Mouse (Mus musculus) small intestine, adult 2 months (tissue): ENCODE results near the gene Fip1l1. TPM values are rescaled to one million over a fixed set of nuclear protein-coding genes. Genes with fewer than 3 reads are reported as not detected.

Experiments
- H3K27ac ChIP-seq: fragments of 200-500 bp; 2 replicates; pipeline ENCODE4 v1.5.1; 2012; ENCODE audit warnings: low read depth, low read length, control low read depth, inconsistent platforms; ENCODE audit not compliant: insufficient read depth
- H3K27me3 ChIP-seq: fragments of 200-500 bp; 2 replicates; pipeline ENCODE4 v1.6.1; 2012; ENCODE audit warnings: mild to moderate bottlenecking, moderate library complexity, low read length, inconsistent platforms; ENCODE audit not compliant: control insufficient read depth, insufficient read depth
- H3K36me3 ChIP-seq: fragments of 200-500 bp; 2 replicates; pipeline ENCODE4 v1.6.1; 2012; ENCODE audit warnings: mild to moderate bottlenecking, low read length, control low read depth, inconsistent platforms; ENCODE audit not compliant: control insufficient read depth, insufficient read depth
- H3K4me1 ChIP-seq: fragments of 200-500 bp; 2 replicates; pipeline ENCODE4 v1.6.1; 2012; ENCODE audit warnings: low read length, inconsistent platforms, mixed read lengths; ENCODE audit not compliant: control insufficient read depth, insufficient read depth, insufficient read length
- H3K4me3 ChIP-seq: fragments of 200-500 bp; 2 replicates; pipeline ENCODE4 v1.5.1; 2012; ENCODE audit warnings: low read depth, mild to moderate bottlenecking, control low read depth, inconsistent platforms, low read length, moderate library complexity
- CTCF ChIP-seq: fragments of 200-500 bp; IDR thresholded peaks from 2 replicates; pipeline ENCODE4 v1.5.1; 2012; ENCODE audit warnings: low read depth, mild to moderate bottlenecking, control low read depth, inconsistent platforms, low read length, moderate library complexity, mixed read lengths; ENCODE audit not compliant: insufficient replicate concordance, insufficient read length; ENCODE audit errors: extremely low read depth
- POLR2A ChIP-seq: fragments of 200-500 bp; IDR thresholded peaks from 2 replicates; pipeline ENCODE4 v1.6.1; 2012; ENCODE audit warnings: low read depth, mild to moderate bottlenecking, control low read depth, inconsistent platforms, low read length, moderate library complexity
- WGBS: fragments of 180-500 bp; shearing (Covaris S2); methylation state at CpG from one replicate; pipeline ENCODE4 v1.1.7; 2018; 5-methylcytosine and 5-hydroxymethylcytosine counted together
- polyA plus RNA-seq: library from polyadenylated mRNA; depleted of rRNA; stranded (reverse); fragments of >200 nt; gene quantifications from 2 replicates; pipeline ENCODE4 v1.2.3, GENCODE M21; 2012

Gene Fip1l1
- polyA plus RNA-seq, 1 experiment: 19.6 TPM

DNA sequence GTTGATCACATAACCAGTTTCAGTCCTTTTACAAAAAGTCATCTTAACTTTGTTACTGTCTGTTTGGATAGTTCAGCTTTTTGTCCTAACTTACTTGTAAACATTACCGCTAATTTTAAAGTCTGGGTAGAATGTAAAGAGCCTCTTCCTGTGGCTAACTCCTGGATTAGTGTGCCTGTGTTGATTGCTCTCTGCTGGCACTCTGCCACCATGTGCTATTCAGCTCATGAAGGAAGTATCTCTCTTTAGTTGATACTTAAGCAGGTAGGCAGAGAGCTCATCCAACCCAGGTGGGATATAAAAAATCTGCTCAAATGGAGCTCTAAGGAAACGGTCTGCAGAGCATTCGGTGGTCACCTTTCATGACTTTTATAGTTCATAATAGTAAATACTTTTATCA lies 65.9 kb downstream of the Fip1l1 start:
- no peaks in the 10 kb centered on the region for H3K4me1 ChIP-seq
- H3K36me3 ChIP-seq: peaks cover 36% of the 10 kb centered on the region
- H3K27ac ChIP-seq: no peak overlapping the region
- no peaks in the 10 kb centered on the region for H3K27me3 ChIP-seq
- no peak for TF ChIP-seq CTCF
- TF ChIP-seq POLR2A: no peak
- H3K4me3 ChIP-seq: no peak overlapping the region
- WGBS: 20% methylated on average over 3 of the region's 3 CpGs

DNA sequence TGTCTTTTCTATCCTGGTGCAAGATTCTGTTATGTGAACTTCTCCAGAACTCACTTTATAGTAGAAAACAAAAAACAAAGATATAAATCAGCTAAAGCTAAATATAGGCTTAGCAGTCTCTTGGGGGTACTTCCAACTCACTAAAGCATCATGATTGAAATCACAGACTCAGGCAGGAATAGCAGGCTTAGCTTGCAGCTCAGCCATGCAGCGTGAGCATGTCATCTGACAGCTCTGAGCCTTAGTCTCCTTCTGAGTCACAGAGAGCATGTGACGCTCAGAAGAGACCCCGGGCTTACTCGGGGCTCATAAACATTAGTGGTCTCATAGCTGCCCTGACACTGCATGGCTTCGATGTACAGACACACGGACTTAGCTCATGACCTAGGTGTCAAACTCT lies 66.7 kb downstream of the Fip1l1 start:
- no peaks in the 10 kb centered on the region for H3K4me1 ChIP-seq
- peaks cover 32% of the 10 kb centered on the region for H3K36me3 ChIP-seq
- 90% methylated on average over 6 of the region's 6 CpGs for WGBS
- H3K27me3 ChIP-seq: no peaks in the 10 kb centered on the region
- H3K4me3 ChIP-seq: no peak overlapping the region
- TF ChIP-seq POLR2A: no peak
- no peak for TF ChIP-seq CTCF
- no peak overlapping the region for H3K27ac ChIP-seq

DNA sequence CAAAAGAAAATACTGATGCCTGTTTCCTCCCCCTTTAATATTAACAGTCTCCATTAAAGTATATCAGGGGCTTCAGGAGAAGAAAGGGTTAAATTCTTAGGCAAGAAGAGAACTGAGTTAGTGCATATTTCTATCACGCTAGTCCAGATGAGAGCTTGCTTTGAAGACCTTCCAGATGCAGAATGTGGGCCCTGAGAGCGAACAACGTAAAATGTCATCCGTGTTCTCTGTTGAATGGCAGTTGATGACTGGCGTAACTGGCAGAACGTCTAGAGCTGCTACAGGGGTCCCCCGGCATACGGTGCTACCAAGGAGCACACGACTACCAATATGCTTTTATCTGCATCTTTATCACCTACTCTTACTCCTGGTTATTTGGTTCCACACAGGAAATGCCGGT lies 67.1 kb downstream of the Fip1l1 start:
- Histone ChIP-seq H3K27ac (no peak overlapping the region), H3K27me3 (no peaks in the 10 kb centered on the region), H3K36me3 (peaks cover 31% of the 10 kb centered on the region), H3K4me1 (no peaks in the 10 kb centered on the region), H3K4me3 (no peak overlapping the region)
- TF ChIP-seq CTCF (no peak), POLR2A (no peak)
- WGBS: 92% methylated on average over 10 of the region's 10 CpGs

- Histone ChIP-seq H3K4me3 (no peak overlapping the region), H3K27me3 (no peaks in the 10 kb centered on the region), H3K36me3 (peaks cover 31% of the 10 kb centered on the region), H3K4me1 (no peaks in the 10 kb centered on the region), H3K27ac (no peak overlapping the region)
- 68% methylated on average over 4 of the region's 4 CpGs for WGBS
- TF ChIP-seq CTCF (no peak), POLR2A (no peak)
Observed at GRCm38 (mm10) chr5:74603306-74603705, 68.1 kb downstream of the Fip1l1 start.

- Histone ChIP-seq H3K36me3 (peaks cover 29% of the 10 kb centered on the region), H3K27me3 (no peaks in the 10 kb centered on the region), H3K27ac (no peak overlapping the region), H3K4me1 (peaks cover 5% of the 10 kb centered on the region; the same call in 1 of the 2 replicates), H3K4me3 (no peak overlapping the region)
- WGBS: 94% methylated on average over 8 of the region's 8 CpGs
- TF ChIP-seq CTCF (no peak), POLR2A (no peak)
Observed at GRCm38 (mm10) chr5:74606213-74606612, 71.0 kb downstream of the Fip1l1 start.

DNA sequence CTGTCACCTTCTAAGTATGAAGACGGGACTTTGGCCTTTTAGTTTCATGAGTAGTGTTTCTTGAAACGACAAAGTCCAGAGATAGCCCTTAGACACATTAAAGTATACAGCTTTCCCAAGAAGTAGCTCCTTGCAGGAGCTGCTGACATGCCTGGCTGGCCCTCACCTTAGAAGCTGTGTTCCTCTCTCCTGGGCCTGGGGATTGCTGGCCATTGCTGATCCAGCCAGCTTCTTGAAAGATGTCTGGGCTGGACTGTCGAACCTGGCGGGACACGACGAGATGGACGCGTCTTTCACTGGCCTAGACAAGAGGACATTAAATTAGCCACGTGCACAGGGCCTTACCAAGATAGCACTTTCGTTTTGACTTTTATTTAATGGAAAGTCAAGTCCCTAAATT lies 75.3 kb downstream of the Fip1l1 start:
- Histone ChIP-seq H3K4me3 (no peak overlapping the region), H3K27me3 (no peaks in the 10 kb centered on the region), H3K27ac (no peak overlapping the region), H3K36me3 (peaks cover 20% of the 10 kb centered on the region), H3K4me1 (peaks cover 14% of the 10 kb centered on the region; the same call in 1 of the 2 replicates)
- 81% methylated on average over 10 of the region's 10 CpGs for WGBS
- no peak for TF ChIP-seq CTCF
- TF ChIP-seq POLR2A: no peak

GRCm38 (mm10) chr5:74612713-74613112 lies 77.5 kb downstream of the Fip1l1 start:
- H3K4me1 ChIP-seq: peaks cover 14% of the 10 kb centered on the region; the same call in 1 of the 2 replicates
- H3K4me3 ChIP-seq: no peak overlapping the region
- WGBS: 88% methylated on average over 5 of the region's 5 CpGs
- H3K36me3 ChIP-seq: peaks cover 14% of the 10 kb centered on the region
- no peaks in the 10 kb centered on the region for H3K27me3 ChIP-seq
- no peak overlapping the region for H3K27ac ChIP-seq
- TF ChIP-seq POLR2A: no peak
- TF ChIP-seq CTCF: no peak
